Mouse (Mus musculus) adrenal gland (tissue): ENCODE measurements around the gene Gsg1l.

ENCODE experiments used
- intact Hi-C: fragments of 180-260 bp; cut with DNase I; formaldehyde crosslinking; loops from one replicate; pipeline ENCODE4 v1.15.1; 2025

The Gsg1l gene

GRCm38 (mm10) chr7:125878040-125878439, 204.2 kb downstream of the Gsg1l start:
- intact Hi-C loops, result no loop called here

- intact Hi-C loops, result no loop called here
Measured at GRCm38 (mm10) chr7:125873971-125874495, 208.2 kb downstream of the Gsg1l start.

- intact Hi-C loops, result no loop called here
Measured at GRCm38 (mm10) chr7:125872874-125873273, 209.3 kb downstream of the Gsg1l start.

- intact Hi-C loops, result no loop called here
Measured at GRCm38 (mm10) chr7:125872202-125872580, 210.0 kb downstream of the Gsg1l start.

- intact Hi-C loops, result no loop called here
Measured at GRCm38 (mm10) chr7:125871404-125872201, 210.6 kb downstream of the Gsg1l start.

- intact Hi-C loops, result loop anchor here (5.0 kb wide), 1 partner anchor 44 kb away; no protein-coding TSS in a partner anchor
Measured at GRCm38 (mm10) chr7:125868570-125868969, 213.6 kb downstream of the Gsg1l start.

GRCm38 (mm10) chr7:125865234-125865633, 217.0 kb downstream of the Gsg1l start:
- intact Hi-C loops, result loop anchor here (5.0 kb wide), 1 partner anchor 47 kb away; no protein-coding TSS in a partner anchor

GRCm38 (mm10) chr7:125864026-125864425, 218.2 kb downstream of the Gsg1l start:
- intact Hi-C loops, result no loop called here

- intact Hi-C loops, result no loop called here
Measured at GRCm38 (mm10) chr7:125860421-125860820, 221.8 kb downstream of the Gsg1l start.

GRCm38 (mm10) chr7:125859564-125859963, 222.6 kb downstream of the Gsg1l start:
- intact Hi-C loops, result no loop called here

- intact Hi-C loops, result no loop called here
Measured at GRCm38 (mm10) chr7:125847528-125847866, 234.7 kb downstream of the Gsg1l start.

GRCm38 (mm10) chr7:125846866-125847527, 235.2 kb downstream of the Gsg1l start:
- intact Hi-C loops, result no loop called here

GRCm38 (mm10) chr7:125845611-125846010, 236.6 kb downstream of the Gsg1l start:
- intact Hi-C loops, result no loop called here

GRCm38 (mm10) chr7:125838078-125838742, 244.0 kb downstream of the Gsg1l start:
- intact Hi-C loops, result no loop called here

- intact Hi-C loops, result no loop called here
Measured at GRCm38 (mm10) chr7:125833471-125833870, 248.7 kb downstream of the Gsg1l start.

GRCm38 (mm10) chr7:125832767-125833166, 249.4 kb downstream of the Gsg1l start:
- intact Hi-C loops, result no loop called here

GRCm38 (mm10) chr7:125829121-125829666, 253.0 kb downstream of the Gsg1l start:
- intact Hi-C loops, result no loop called here

GRCm38 (mm10) chr7:125828561-125828960, 253.7 kb downstream of the Gsg1l start:
- intact Hi-C loops, result no loop called here
